Mouse (Mus musculus) cerebellum, adult 9-11 months (tissue): ENCODE measurements at regions not wholly inside any gene's neighbourhood (a gene's known extent, or its start where the extent isn't known, plus 50 kb on each side); places are given as distances from the start of the nearest gene placed in this dataset.

ENCODE experiments used
- DNase-seq: peaks from one replicate; pipeline ENCODE4 v3.0.0; 2022

DNA sequence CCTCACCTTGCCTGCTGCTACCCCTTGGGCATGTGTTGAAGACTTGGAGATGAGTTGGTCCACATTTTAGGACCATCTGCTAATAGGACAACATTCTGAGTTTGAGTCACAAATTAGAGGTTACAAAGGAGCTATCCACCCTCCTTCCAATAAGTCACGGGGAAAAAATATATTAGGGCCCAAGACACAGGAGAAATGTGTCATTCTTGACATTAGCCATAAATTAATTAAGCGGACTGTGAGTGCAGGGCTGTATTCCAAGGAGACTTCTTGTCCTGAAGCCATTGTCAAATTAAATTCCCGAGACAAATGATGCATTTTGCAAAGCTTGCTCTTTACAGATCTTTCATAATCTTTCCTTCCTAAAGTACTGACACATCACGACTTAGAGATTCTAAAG, 79.2 kb downstream of the 1700020N01Rik start:
- DNase-seq = no peak

DNA sequence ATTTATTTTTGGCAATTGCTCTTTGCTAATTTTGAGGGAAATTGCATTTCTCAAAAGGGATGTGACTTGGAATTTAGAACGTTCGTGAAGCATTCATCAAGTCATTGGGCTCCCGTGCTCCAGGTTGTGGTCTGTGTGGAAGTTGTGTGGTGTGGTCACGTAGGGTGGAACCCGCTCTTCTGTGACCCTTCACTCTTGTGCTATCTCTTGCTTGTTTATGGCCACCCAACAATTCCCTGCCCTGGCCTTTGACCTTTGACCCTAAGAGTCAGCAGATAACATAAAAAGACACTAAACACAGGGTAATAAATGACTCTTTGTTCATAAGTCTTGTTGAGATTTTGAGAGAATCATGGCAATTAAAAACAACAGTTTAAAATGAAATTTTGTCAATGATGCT, 79.7 kb downstream of the 1700020N01Rik start:
- DNase-seq = no peak

DNA sequence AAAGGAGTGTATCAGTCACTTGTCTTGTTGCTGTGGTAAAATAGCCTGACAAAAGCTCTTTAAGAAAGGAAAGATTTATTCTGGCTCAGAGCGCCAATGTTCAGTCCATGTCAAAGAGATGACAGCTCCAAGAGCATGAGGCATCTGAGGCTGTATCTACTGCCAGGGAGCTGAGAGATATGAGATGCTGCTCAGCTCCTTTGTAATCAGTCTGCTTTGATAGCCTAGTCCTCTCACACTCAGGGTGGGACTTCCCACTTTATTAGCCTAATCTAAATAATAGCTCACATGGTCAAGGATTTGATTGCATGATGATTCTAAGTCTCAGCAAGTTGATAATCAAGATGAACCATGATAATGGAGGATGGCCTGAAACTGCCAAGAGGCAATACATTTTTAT, 80.9 kb downstream of the 1700020N01Rik start:
- no peak for DNase-seq

DNA sequence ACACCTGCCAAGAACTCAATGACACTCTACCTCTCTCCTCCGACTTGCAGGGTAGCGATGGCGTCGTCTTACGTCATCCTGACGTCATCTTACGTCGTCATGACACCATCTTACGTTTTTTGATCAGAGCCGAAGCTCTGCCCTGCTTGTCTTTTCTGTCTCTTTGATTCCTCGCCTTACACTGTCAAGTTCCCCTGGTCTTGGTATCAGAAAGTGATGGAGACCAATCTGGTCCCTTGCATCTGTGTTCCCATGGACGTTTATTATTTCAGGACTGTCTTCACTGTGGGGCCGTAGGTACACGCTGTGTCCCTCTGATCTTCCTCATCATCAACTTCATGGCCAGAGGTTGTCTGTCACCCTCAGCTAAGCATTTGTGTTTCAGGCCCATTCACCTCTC, 82.8 kb downstream of the 1700020N01Rik start:
- no peak for DNase-seq

DNA sequence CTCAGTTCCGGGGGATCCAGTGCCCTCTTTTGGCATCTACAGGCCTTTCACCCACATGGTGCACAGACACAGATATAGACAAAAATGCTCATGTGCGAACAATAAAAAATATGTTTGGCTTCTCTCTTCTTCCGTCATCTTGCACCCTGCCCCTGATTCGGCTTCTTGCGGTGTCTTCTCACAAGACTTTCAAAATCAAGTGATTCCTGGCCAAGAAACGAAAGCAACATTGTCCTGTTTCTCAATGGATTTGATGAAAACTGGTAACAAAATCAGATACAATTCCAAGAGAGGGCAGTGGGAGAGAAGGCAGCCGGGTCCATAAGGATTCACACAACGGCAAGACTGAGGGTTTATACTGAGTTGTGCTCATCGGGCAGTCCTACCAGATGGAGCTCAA, 85.0 kb downstream of the 1700020N01Rik start:
- DNase-seq = no peak

DNA sequence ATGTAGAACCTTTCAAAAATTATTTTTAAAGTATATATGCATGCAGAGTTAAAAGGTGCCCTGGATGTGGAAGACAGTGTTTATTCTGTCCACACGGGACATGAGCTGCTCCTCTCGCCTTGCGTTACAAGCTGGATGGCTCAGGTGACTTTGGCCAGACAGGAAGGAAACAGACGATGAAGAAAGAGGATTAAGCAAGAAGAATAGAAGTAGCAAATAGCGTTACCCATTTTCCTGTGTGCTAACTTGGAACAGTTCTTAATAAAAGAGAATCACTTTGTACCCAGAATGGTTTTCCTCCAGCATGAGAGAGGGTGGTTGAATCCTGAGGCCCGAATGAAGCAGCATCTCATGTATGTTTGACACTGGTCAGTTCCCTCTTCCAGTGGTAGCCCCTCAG, 85.4 kb downstream of the 1700020N01Rik start:
- no peak for DNase-seq

DNA sequence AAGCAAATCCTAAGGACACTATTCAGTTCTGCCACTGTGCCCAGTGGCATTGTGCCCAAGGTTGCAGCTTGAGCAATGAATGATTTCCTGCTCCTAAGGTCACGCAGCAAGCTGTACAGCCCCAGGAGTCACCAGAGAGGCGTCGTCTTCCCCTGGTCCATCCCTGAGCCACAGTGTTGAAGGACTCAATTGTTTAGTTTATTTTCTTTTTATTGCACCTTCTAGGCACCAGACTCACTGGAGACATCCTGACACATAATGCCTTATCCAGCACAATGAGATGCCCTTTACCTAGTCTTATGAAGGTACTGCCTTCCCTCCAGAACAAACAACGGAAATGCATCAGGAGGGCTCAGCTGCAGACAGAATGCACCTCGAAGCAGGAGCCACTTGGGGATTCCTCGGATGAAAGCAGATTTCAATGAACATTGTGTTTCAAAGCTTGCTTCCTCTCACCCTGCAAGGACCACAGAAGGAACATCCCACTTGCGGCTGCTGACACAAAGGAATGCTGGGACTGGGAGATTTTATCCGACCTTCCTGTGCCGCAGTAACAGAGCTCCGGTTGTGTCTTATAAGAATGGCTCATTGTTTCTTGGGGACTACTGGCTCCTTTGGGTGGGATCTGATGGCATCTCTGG, 86.0 kb downstream of the 1700020N01Rik start:
- no peak for DNase-seq

DNA sequence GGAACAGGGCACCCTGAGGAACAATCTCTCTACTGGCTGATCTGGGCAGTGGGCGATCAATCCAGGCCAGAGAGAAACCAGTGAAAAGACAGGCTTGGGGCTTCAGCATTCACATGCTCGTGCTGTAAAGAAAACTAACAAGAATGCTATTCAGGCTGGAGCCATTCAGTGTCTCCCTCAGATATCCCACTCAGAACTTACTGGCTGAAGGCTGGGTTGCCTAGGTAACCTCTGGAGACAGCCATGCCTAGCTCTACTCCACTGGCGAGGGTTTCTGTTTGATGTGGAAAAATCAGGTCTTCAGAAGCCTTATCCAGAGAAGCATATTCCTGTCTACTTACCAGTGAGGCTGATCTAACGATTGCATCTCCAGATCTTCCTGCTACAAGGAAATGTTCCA, 87.8 kb downstream of the 1700020N01Rik start:
- no peak for DNase-seq

DNA sequence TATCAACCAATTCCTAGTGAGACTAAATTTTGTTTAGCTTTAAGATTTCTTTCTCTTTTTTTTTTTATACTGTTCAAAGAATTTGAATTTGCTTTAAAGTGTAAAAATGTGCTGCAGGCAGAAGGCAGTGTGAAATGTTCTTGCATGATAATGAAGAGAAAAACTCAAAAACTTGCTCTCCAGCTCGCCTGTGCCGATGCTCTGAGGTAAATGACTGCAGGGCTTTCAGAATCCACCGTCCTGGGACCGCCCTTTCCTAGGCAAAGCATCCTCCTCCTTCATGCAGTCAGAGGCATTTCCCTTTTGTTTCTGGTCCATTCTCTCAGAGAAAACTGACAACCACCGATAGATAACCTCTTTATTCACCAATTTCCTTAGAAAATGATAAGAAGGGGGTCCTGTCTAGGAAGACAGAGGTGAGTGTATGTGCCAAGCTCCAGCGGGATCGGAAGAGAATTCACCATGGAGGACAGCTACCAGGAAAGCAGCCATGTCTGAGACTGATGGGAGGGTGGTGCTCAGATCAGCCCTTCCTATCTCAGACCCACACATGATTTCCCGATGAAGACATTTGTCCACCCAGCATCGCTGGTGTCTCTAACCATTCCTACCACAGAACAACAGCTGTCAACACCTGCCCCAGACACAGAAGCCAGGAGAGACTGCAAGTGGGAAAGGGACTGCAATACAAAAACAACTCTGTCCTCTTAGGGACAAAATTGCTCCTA, 91.5 kb downstream of the 1700020N01Rik start:
- no peak for DNase-seq

DNA sequence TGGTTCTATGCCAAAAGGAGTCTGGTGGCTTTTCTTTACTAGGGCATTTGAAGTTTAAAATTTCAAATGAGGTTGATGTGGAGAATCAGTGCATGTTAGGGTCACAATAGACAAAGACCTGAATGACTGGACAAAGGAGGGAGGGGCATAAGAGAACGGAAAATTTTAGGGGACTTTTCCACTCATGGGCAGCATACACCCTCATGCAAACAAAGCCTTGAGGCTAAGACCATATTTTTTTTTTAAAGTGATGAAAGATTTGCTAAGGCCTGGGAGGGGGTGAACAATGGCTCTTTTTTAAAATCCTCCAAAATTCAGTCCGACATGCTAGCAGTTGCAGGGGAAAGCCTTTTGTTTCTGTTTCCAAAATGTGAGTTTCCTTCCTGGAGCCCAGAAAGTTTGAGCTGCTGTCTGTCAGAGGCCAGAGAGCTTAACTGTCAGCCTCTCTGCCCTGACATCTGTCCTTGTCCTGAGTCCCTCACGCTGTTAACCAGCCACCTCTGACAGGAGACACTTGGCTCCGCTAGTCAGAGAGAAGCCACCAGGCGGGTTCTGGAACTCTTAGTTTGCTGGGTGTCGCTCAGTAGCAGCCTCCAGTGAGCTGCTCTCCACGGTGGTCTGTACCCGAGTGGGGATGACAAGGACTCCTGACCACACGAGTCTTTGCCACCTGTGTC, 92.3 kb downstream of the 1700020N01Rik start:
- peak; percentile 23 for DNase-seq

DNA sequence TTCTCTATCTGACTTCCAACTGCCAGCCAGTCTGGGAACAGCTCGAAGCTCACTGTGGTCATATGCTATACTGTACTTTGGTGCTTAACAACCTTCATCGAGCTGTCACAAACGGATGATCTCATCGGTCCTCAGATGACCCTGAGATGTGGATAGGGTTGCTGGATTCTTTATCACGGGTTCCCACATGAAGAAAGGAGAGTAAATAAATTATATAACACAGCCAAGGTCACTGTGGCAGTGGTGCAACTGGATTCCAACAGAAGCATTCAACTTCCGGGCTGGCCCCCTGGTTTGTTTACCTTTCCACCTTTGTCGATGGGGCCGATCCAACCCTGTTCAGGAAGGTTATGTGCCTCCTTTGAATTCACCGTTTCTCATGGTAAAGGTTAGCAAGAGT, 93.1 kb downstream of the 1700020N01Rik start:
- no peak for DNase-seq

DNA sequence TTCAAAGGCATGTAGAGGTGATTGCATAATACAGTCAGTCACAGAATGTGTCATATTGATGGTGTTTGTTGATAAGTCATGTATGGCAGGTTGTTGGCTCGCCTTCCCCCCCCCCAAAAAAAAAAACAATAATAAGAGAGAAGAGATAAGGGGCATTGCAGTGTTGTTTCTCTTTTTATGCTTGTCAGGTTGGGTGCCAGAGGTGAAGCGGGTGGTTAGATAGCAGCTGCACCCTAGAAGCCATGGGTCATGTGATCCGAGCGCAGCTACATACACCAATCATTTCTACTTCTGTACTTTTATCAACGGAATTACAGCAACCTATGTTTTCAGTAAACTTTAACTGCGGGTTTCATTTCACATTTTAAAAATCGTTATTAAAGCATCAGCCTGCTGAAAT, 94.5 kb downstream of the 1700020N01Rik start:
- DNase-seq = no peak

DNA sequence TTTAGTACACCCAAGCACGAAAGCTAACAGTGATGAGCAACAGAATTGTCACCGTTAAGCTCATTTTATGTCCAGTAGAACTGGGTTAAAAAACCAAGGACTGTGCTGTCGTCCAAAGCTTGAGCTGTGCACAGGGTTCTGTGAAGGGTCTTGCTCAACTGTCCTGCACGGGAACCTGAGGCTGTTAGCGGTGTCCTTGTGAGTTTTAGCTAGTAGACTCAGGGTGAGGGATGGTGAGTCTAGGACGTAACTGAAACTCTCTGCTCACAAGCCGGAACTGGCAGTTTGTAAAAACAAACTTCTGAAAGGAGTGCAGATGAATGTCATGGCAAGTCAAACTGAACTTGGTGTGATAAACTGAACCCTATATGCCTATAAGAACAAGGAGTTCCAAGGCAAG, 95.6 kb downstream of the 1700020N01Rik start:
- DNase-seq = no peak

DNA sequence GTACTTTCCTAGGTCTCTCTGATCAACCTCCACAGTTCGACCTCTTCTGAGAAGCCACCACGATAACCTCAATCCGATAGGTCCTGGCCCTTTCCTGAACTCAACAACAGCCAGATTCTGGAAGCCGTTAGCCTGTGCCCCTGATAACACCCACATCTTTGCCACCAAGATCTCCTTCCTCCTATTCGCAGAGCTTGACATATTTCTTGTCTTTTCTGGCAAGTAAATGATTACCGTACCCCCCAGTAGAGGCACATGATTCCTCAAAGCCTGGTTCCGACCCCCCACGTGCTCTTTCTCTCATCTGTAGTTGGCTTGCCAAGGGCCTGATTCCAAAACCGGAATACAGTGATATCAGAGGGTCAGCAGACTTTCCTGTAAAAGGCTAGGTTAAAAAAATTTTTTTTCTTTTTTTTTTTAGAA, 96.9 kb downstream of the 1700020N01Rik start:
- peak; percentile 9 for DNase-seq

DNA sequence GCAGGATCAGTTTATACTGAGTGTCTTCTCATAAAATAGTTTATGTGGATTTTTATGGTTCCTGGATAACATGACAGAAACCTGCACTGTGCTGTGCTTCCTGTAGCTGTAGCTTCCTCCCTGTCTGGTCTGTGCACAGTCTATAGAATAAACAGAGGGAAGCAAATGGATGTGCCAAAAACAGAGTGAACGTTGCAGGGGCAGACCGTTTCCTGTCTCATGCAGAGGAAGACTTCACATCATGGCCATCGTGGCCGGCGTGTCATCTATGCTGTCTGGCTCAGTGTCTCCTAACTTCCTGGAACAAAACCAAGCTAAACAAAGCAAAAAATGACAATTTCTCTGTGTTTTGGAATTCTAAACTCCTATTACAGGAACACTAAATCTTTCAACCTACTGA, 102.2 kb downstream of the 1700020N01Rik start:
- DNase-seq = no peak

DNA sequence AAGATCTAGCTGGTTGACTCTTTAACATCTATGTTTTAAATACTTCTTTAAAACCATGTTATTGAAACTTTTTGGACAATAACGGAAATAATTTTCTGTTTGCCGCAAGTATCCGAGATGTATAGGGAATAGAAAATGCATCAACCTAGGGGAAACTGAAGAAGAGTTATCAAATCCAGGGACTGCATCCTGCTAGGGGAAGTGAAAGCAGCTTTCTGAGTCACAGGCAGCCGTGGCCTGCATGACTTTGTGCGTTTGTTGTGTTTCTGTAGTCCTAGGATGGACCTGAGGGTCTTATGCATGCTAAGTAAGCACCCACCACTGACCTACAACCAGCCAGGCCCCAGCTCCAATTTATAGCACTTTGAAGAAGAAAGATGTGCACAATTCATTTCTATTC, 103.7 kb downstream of the 1700020N01Rik start:
- no peak for DNase-seq

DNA sequence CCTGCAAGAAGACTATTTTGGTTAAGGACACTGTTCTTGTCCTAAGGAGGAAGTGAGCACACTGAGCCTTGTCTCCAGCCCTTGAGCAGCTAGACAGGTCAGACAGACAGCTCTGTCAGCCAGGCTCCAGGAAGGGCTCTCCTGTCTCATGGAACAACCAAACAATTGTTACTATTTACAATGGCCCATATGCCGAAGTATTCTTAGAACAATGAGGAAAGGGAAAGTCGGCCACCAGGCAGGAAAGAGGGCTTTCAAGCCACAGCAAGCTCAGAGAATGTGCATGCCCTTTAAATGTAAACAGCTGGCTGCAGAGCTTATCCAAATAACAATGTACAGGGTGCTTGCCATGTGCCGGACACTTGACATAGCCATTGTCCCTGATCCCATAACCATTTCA, 108.6 kb downstream of the 1700020N01Rik start:
- DNase-seq = no peak

DNA sequence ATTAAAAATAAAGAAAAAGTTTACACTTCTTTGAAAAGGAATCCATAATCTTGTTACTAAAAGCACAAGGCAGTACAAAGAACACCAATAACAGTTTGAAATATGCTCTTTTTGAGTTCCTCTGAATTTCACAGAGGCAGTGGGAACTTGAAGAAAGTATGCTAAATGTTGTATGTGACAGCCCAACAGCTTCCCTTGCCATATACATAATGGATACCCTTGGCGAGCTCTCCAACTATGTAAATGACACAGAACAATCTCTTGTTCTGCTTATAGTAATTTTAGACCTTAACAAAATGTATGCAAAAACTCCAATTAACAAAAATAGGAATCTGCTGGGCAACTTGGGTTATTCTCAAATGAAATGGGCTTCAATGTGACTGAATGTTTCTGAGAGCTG, 109.2 kb downstream of the 1700020N01Rik start:
- no peak for DNase-seq

DNA sequence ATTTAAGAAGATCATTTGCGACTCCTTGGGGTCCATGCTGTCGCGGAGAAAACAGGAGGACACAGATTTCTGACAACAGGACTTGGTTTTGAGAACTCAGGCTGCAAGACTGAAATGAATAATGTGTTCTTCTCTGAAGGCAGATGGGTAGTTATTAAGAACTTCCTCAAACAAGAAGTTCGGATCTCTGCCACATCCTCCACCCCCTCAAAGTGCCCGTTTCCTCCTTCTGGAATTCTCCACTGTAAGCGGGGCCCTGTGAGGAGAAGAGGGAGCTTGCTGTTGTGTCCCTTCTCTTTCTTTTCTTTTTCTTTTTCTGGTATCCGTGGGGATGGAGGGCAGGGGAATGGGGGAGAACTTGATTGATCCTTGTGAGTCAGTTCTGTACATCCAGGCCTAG, 118.9 kb downstream of the 1700020N01Rik start:
- DNase-seq = no peak

DNA sequence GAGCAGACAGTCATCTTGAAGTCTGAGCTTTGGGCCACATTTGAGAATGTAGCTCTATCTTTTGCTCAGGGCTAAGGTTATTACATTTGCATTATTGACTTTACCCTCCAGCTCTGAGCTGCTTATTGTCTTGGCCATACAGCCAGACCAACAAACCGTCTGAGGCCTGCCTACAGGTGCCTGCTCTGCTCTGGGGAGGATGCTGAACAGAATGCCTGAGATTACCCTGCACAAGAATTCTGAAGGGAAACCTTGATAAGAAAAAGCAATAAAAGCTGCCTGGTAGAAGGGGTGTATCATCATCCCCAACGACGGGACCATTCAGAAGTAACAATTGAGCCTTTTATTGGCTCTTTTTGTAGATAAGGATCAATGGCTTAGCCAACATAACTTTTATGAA, 119.9 kb downstream of the 1700020N01Rik start:
- DNase-seq = no peak

DNA sequence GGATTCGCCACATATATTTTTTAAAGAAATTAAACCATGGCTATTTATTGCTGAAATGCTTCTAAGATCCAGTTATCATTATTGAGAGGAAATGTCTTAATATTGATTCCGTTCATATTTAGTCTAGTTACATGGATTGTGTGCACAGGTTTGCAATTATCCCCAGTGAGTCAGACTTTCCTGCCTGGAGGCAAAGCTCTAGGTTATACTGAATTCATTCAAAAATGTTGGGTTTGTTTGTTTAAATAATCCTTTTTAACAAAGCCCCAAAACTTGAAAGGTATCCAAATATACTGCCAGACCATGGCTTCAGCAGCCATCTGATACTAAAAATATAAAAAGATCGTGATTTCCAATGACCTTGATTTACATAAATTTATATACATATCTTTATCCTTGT, 122.5 kb downstream of the 1700020N01Rik start:
- no peak for DNase-seq

DNA sequence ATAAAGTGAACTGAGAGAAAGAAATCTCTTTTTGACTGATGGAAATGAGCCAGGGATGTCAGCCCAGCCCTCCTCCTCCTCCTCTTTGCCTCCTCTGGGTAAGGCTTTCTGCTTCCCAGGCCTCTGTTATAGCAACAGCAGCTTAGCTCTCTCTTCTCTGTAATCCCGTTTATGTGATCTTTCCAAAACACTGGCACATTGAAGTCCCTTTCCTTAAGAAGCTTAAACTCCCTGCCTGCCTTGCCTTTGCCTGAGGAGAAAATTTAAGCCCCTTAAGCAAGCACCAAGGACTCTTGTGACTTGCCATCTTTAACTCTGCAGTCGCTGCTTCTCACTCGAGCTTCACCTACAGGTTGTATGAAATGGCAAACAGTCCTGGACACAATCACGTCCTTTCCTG, 125.2 kb downstream of the 1700020N01Rik start:
- no peak for DNase-seq

DNA sequence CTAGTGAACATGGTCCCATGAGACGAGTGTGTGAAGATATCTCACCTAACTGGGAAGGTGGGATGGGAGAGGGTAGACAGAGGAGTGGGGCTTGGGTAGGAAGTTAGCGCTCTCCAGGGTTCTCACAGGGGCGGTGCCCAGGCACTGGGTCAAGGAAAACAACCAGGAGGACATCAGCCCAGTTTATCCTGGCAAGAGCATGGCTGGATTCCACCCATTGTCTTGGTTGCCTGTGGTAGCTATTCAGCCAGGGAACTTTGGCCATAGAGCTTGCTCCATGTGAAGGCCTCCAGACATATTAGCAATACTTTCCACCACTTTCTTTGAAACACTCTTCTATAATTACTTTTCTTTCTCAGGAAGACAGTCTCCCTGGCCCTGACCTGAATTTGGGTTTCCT, 131.4 kb downstream of the 1700020N01Rik start:
- no peak for DNase-seq

DNA sequence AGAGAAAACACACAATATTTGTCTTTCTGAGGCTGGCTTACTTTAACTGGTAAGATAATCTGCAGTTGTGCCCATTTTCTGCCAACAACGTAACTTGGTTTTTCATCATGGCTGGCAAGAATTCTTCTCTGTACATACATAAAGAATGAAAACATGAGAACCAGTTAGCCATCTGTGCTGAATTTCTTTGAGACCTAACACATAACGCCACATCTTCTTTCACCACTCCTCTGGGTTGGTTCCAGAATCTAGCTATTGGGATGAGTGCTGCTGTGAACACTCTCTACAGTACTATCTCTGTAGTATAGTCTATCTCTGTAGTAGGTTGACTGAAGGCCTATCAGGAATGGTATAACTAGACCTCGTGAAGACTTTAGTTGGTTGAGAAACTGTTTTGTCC, 132.1 kb downstream of the 1700020N01Rik start:
- DNase-seq = no peak
